9 mouse cellular contexts compared by ENCODE assay signal in the genomic region with DNA sequence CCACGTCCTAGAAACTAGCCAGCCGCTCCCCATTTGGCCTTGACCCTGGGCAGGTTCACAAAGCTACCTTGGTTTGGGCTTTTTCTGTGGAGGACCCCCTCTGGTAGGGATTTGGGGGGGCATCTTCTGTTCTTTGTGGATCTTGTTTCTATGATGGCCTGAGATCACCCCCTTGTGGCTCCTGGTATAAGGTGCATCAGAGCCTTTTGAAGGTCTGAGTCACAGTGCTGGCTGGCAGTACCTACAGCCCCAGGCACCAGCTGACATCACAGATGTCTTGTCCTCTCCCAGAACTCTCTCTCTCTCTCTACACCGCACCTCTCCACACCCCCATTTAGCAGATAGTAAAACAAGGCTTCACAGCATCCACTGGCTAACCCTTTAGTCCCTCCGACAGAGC. TPM values are rescaled to one million over a fixed set of nuclear protein-coding genes. Genes with fewer than 3 reads are reported as not detected.
DNase-seq lines count a peak whose midpoint lies in the region; ATAC-seq and TF ChIP-seq lines count a peak whose summit lies in the region.
"Had no signal": no experiment of that assay in that cellular context is flagged by ENCODE, and none has a peak within 500 bp of the region (broad histone marks: within the 10 kb centered on the region; RNA-seq: fewer than 3 reads in every experiment).

No protein-coding gene starts in this region.

- peak; percentile 40; the same call in 1 of the 2 replicates for TF ChIP-seq CTCF in kidney, adult 2 months (conservative IDR thresholded peaks at IDR 0.05; ENCODE audit: insufficient read depth, insufficient read length, low read depth, low read length)
- no peak for TF ChIP-seq CTCF in Patski (IDR thresholded peaks at IDR 0.05)
- TF ChIP-seq CTCF in cortical plate, adult 2 months (IDR thresholded peaks at IDR 0.05; ENCODE audit: extremely low read depth, insufficient read depth, low read length) = peak; percentile 63

- no peak overlapping the region for H3K4me3 ChIP-seq in kidney, adult 2 months (ENCODE audit: insufficient read depth, low read depth, low read length)
- no peak overlapping the region for H3K4me3 ChIP-seq in kidney, embryonic 16.5 days (ENCODE audit: low read length)
- H3K4me3 ChIP-seq in cortical plate, adult 2 months (ENCODE audit: insufficient read depth, low read length) = no peak overlapping the region
- no peak overlapping the region for H3K4me3 ChIP-seq in hindbrain, embryonic 16.5 days (ENCODE audit: low read length)

- H3K27ac ChIP-seq in kidney, adult 2 months (ENCODE audit: insufficient read depth, low read depth, low read length) = no peak overlapping the region
- no peak overlapping the region for H3K27ac ChIP-seq in kidney, embryonic 16.5 days (ENCODE audit: low read length)
- no peak overlapping the region for H3K27ac ChIP-seq in cortical plate, adult 2 months (ENCODE audit: insufficient read depth, low read length)
- no peak overlapping the region for H3K27ac ChIP-seq in hindbrain, embryonic 16.5 days (ENCODE audit: low read depth, low read length)

- no peak overlapping the region for H3K4me2 ChIP-seq in kidney, embryonic 16.5 days (replicated peaks; ENCODE audit: low read depth, low read length)
- no peak overlapping the region for H3K4me2 ChIP-seq in hindbrain, embryonic 16.5 days (ENCODE audit: low read length)

- POLR2A ChIA-PET in Patski (lab: Charles Lee) = interaction anchor here (0.7 kb wide), 1 partner anchor 53 kb away, joined by 3 read pairs; no protein-coding TSS in a partner anchor

- no peaks in the 10 kb centered on the region for H3K4me1 ChIP-seq in kidney, adult 2 months (ENCODE audit: control insufficient read depth, insufficient read depth, low read length)
- peaks cover 10% of the 10 kb centered on the region for H3K4me1 ChIP-seq in kidney, embryonic 16.5 days (ENCODE audit: insufficient read depth, low read length)
- H3K4me1 ChIP-seq in cortical plate, adult 2 months (ENCODE audit: control insufficient read depth, insufficient read depth, low read length) = peaks cover 2% of the 10 kb centered on the region; the same call in 1 of the 2 replicates
- H3K4me1 ChIP-seq in hindbrain, embryonic 16.5 days (ENCODE audit: control insufficient read depth, insufficient read depth, low read depth, low read length) = no peaks in the 10 kb centered on the region; the same call in 1 of the 2 replicates

- in situ Hi-C loops in Patski (cut with MboI; ENCODE audit: low pct_unique_long_range_greater_than_20kb) = loop anchor here (5.0 to 10.0 kb wide), 2 partner anchors 57 to 215 kb away; no protein-coding TSS in a partner anchor

- no peaks in the 10 kb centered on the region for H3K27me3 ChIP-seq in kidney, adult 2 months (replicated peaks; ENCODE audit: control insufficient read depth, insufficient read depth, low read length)
- no peaks in the 10 kb centered on the region; the same call in 1 of the 2 replicates for H3K27me3 ChIP-seq in kidney, embryonic 16.5 days (ENCODE audit: insufficient read depth, low read length)
- peaks cover 4% of the 10 kb centered on the region for H3K27me3 ChIP-seq in Patski
- H3K27me3 ChIP-seq in hindbrain, embryonic 16.5 days (replicated peaks; ENCODE audit: control insufficient read depth, insufficient read depth, low read length) = no peaks in the 10 kb centered on the region

- 51% methylated on average over 4 of the region's 4 CpGs for WGBS in kidney, adult 2 months
- 42% methylated on average over 4 of the region's 4 CpGs for WGBS in kidney, embryonic 16.5 days
- WGBS in hindbrain, embryonic 16.5 days = 48% methylated on average over 4 of the region's 4 CpGs

- TF ChIP-seq POLR2A in kidney, adult 2 months (IDR thresholded peaks at IDR 0.05; ENCODE audit: low read depth, low read length) = no peak
- no peak for TF ChIP-seq POLR2A in cortical plate, adult 2 months (IDR thresholded peaks at IDR 0.05; ENCODE audit: extremely low read depth, insufficient read depth, low read length)

- H3K9ac ChIP-seq in kidney, embryonic 16.5 days (replicated peaks; ENCODE audit: low read length) = no peak overlapping the region
- no peak overlapping the region for H3K9ac ChIP-seq in hindbrain, embryonic 16.5 days (ENCODE audit: low read depth, low read length)

- no peak for ATAC-seq in kidney, embryonic 16.5 days (ENCODE audit: low FRiP score, low TSS enrichment)
- ATAC-seq in Patski = peak; percentile 19
- ATAC-seq in hindbrain, embryonic 16.5 days = no peak

- H3K9me3 ChIP-seq in kidney, embryonic 16.5 days (ENCODE audit: low read length) = no peaks in the 10 kb centered on the region
- H3K9me3 ChIP-seq in hindbrain, embryonic 16.5 days (ENCODE audit: control insufficient read depth, low read length) = no peaks in the 10 kb centered on the region

- CTCF ChIA-PET in Patski (lab: Charles Lee) = interaction anchor here (0.7 to 3.4 kb wide), 9 partner anchors 14 to 122 kb away, joined by 3 to 17 read pairs (median 5); no protein-coding TSS in a partner anchor

- no peaks in the 10 kb centered on the region for H3K36me3 ChIP-seq in kidney, adult 2 months (ENCODE audit: control insufficient read depth, insufficient read depth, low read length)
- no peaks in the 10 kb centered on the region for H3K36me3 ChIP-seq in kidney, embryonic 16.5 days (ENCODE audit: insufficient read depth, low read length)
- no peaks in the 10 kb centered on the region for H3K36me3 ChIP-seq in hindbrain, embryonic 16.5 days (ENCODE audit: control insufficient read depth, insufficient read depth, low read length)

- peak; percentile 17 for DNase-seq in kidney, adult 2 months
- DNase-seq in CD4-positive, CD25-positive, alpha-beta regulatory T cell, adult 2 months (ENCODE audit: low read depth, low spot score) = peak; percentile 64
- no peak for DNase-seq in Patski (ENCODE audit: low read depth, low spot score)
- peak; percentile 39 for DNase-seq in lung, postnatal 36 days
- no peak for DNase-seq in yolk sac, embryonic 10.5 days (ENCODE audit: low spot score)

RNA-seq across cellular contexts. Expression of gene Il31, which starts 10.4 kb away (rescaled TPM):
- polyA plus RNA-seq in kidney, adult 2 months (2012; rRNA removed) = not detected in 2 replicates
- polyA plus RNA-seq in kidney, embryonic 16.5 days (2015; fragmentation: Nextera tagmentation; extraction: Ambion mirVana) = not detected in 2 replicates
- polyA plus RNA-seq in Patski (2021) = not detected
- polyA plus RNA-seq in cortical plate, adult 2 months (2012; rRNA removed) = not detected in 2 replicates
- polyA plus RNA-seq in hindbrain, embryonic 16.5 days (2015; fragmentation: Nextera tagmentation; extraction: Ambion mirVana) = not detected in 2 replicates
- polyA plus RNA-seq: large intestine, adult 2 months had no signal

RNA-seq across cellular contexts. Expression of gene B3gnt4, which starts 10.5 kb away (rescaled TPM):
- polyA plus RNA-seq in kidney, adult 2 months (2012; rRNA removed) = 0.05 TPM in 1 of 2 replicates, not detected in the other
- polyA plus RNA-seq in kidney, embryonic 16.5 days (2015; fragmentation: Nextera tagmentation; extraction: Ambion mirVana) = 0.21 and 0.89 TPM in 2 replicates
- 0.22 TPM for polyA plus RNA-seq in Patski (2021)
- polyA plus RNA-seq in cortical plate, adult 2 months (2012; rRNA removed) = 1.3 and 1.4 TPM in 2 replicates
- polyA plus RNA-seq in hindbrain, embryonic 16.5 days (2015; fragmentation: Nextera tagmentation; extraction: Ambion mirVana) = 0.91 and 0.94 TPM in 2 replicates

RNA-seq across cellular contexts. Expression of gene Lrrc43, which starts 10.6 kb away (rescaled TPM):
- not detected in 2 replicates for polyA plus RNA-seq in kidney, adult 2 months (2012; rRNA removed)
- polyA plus RNA-seq in kidney, embryonic 16.5 days (2015; fragmentation: Nextera tagmentation; extraction: Ambion mirVana) = not detected in 2 replicates
- not detected for polyA plus RNA-seq in Patski (2021)
- 1.1 TPM in 2 replicates for polyA plus RNA-seq in cortical plate, adult 2 months (2012; rRNA removed)
- 0.60 and 0.74 TPM in 2 replicates for polyA plus RNA-seq in hindbrain, embryonic 16.5 days (2015; fragmentation: Nextera tagmentation; extraction: Ambion mirVana)
- polyA plus RNA-seq: large intestine, adult 2 months had no signal

RNA-seq across cellular contexts. Expression of gene Diablo, which starts 24.3 kb away (rescaled TPM):
- 64.2 and 68.8 TPM in 2 replicates for polyA plus RNA-seq in kidney, adult 2 months (2012; rRNA removed)
- 122 and 125 TPM in 2 replicates for polyA plus RNA-seq in kidney, embryonic 16.5 days (2015; fragmentation: Nextera tagmentation; extraction: Ambion mirVana)
- polyA plus RNA-seq in Patski (2021) = 58.4 TPM
- 78.2 and 81.8 TPM in 2 replicates for polyA plus RNA-seq in cortical plate, adult 2 months (2012; rRNA removed)
- 105 and 107 TPM in 2 replicates for polyA plus RNA-seq in hindbrain, embryonic 16.5 days (2015; fragmentation: Nextera tagmentation; extraction: Ambion mirVana)

RNA-seq across cellular contexts. Expression of gene Gm49027, which starts 25.6 kb away (rescaled TPM):
- polyA plus RNA-seq in kidney, adult 2 months (2012; rRNA removed) = 2.0 and 2.9 TPM in 2 replicates
- 0.61 and 1.3 TPM in 2 replicates for polyA plus RNA-seq in kidney, embryonic 16.5 days (2015; fragmentation: Nextera tagmentation; extraction: Ambion mirVana)
- 0.37 TPM for polyA plus RNA-seq in Patski (2021)
- polyA plus RNA-seq in cortical plate, adult 2 months (2012; rRNA removed) = 8.3 and 8.5 TPM in 2 replicates
- 1.6 and 2.1 TPM in 2 replicates for polyA plus RNA-seq in hindbrain, embryonic 16.5 days (2015; fragmentation: Nextera tagmentation; extraction: Ambion mirVana)

Comparison
In these comparisons a context has a peak if more than half of its experiments do, and no peak if none do; other contexts are left out.
1. DNase-seq: peak in kidney, adult 2 months (single experiment), CD4-positive, CD25-positive, alpha-beta regulatory T cell, adult 2 months (single experiment) and lung, postnatal 36 days (single experiment); none in Patski (single experiment) and yolk sac, embryonic 10.5 days (single experiment).